Mouse (Mus musculus) fat pad, adult 2 months (tissue): ENCODE data around the gene Sipa1l2.

Source experiments
- DNase-seq: peaks from one replicate; pipeline ENCODE4 v3.0.0-alpha.2; 2011; ENCODE audit warnings: low read depth, low spot score; ENCODE audit errors: extremely low read depth

Sipa1l2 gene

DNA sequence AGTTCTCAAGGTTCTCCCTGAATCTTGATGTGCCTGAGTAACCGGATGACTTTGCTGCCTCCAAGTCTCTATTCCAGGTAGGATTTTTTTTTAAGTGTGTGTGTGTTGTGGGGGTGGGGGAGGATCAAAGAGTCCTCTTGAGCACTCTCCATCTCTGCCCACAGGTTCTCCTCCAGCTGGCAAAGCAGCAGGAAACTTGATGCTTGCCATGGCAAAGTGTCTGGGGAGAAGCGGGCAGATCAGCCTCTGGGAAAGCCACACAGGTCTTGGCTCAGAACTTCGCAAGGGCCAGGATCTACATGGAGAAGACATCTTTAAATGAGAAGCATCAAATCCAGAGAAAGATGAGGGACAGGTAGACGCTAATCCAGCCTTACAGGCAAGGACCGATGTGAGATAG lies 10.8 kb upstream of the Sipa1l2 start:
- no peak for DNase-seq

DNA sequence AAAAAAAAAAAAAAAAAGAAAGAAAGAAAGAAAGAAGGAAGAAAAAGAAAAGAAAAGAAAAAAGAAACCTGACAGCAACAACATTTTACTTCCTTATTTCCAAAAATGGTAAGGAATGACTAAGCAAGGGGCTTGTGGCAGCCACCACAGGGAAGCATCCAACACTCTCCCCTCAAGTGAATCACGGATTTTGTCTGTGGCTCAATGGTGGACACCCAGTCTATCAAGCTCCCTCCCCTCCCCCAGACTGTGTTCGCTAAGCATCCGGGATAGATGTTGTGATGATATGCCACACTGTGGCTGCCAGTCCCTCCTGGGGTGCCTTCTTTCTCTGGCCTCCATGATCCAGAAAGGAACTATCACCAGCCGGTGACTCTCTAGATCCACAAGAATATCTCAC lies 6.5 kb upstream of the Sipa1l2 start:
- DNase-seq: no peak

DNA sequence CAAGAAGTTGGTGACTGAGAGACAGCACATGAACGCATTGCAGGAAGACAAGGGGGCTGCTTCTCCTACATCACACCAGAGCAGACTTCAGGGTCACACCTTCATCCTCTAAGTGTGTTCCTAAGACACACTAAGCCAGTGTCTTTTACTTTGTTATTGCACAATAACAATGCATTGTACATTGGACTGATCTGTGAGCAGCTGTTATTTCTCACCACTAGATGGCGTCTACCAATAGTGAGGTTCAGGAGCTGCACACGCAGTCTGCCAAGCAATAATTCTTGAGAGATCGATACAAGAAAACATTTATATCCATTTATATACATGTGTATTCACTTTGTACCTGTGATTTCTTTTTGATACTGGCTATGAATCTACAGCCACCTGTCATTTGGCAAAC lies 4.7 kb upstream of the Sipa1l2 start:
- DNase-seq: no peak

DNA sequence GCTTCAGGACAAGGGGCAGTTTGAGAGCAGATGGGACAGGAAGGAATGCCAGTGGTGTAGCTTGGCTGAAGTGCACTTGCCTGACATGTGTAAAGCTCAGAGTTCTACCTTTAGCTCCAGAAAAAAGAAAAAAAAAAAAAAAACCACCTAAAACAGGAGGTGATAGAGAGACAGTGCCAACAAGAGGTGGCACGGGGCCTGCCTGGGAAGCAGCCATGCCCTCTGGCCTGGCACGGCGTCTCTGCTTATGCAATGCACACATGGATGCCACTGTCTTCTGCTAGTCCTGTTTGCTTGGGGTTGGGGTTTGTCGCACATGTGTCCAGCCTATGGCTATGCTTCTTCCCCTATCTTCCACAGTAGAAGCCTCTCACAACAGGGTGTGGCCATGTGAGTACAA lies 2.6 kb upstream of the Sipa1l2 start:
- DNase-seq: no peak

DNA sequence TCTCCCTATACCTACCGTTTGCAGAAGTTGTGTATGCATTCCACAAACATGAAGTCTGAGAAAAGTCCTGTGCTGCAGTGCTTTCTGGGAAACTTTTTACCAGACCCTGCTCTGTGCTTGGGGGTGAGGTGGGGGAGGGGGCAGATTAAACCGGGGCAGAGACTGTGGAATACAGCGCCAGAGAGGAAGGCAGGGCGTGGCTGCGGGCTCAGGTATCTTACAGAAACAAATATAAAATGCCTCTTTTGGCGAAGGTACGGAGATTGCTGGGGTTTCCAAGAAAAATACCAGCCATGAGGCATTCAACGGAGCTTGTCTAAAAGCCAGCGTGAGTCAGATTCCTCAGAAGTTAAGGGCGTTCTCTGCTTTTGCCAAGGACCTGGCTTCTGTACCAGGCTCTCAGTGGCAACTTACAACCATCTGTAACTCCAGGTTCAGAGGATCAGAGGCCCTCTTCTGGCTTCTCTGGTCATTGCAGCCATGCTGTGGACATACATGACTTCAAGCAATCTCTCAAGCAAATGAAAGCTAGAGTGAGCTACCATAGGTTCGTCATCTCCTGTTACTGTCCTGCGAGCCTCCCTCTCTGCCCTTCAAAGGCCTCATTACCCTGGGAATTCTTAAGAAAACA lies 1.3 kb upstream of the Sipa1l2 start:
- DNase-seq: peak; percentile 82

DNA sequence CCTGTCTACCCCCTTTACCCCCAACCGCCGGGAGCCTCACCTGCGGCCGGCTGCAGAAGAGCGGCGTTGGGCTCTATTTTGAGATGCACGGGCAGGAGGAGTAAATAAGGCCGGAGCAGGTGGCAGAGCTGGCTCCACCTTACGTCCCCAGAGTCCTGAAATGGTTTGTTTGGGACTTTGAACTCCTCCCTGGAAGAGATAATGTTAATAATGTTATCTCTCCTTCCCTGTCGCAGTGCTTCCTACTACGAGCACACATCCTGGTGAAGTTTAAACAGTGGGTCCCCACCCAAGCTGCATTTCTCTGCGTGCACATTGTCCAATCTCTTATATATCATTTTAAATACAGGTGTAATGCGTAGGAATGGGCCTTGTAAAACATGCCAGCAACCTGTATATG lies 781 bp upstream of the Sipa1l2 start:
- no peak for DNase-seq

DNA sequence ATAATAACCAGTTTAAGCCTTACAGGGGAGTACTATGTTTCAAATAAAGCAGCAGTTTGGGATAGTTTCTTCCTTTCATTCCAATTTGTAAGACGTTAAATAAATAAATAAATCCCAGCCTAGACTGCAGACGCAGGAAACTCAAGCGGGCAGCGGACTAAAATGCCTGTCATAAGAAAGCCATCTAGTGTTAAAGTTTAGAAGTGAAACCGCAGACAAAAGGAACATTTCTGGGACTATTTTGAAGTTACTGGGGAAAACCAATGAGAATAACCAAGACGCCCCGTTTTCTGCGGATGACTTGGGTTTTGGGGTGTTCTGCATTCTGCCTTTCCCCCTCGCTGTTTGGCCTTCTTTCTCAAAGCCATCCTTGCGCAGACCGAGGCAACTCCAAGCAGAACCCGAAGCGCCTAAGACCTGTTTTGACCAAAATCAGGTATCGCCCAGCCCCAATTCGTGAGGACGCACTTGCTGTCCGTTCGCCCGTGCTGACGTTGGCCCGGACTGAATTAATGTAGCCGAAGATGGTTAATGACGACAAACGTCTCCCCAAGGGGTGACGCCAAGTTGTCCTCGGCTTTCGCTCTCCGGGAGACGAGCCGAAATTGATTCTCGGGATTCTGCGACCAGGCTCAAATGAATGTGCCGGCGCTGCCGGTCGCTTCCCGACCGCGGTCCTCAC lies 616 bp downstream of the Sipa1l2 start:
- no peak for DNase-seq

DNA sequence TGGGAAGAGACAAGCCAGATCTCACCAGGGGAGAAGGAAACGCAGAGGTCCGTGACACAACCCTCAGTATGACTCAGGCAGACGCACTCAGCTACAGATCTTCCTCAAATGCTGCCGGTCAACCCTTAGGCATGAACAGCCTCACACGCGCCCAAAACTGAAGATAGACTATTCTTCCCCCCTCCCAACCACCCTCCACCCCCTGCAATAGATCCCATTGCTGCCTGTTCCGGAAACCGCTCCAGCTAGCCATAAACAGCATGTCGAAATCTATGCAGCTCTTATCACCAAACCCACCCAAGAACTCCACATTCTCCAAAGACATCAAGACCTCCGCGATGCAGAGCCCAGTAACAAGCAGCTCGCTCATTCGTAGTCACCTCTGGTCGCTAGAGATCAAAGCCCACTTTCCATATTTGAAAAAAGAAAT lies 1.2 kb downstream of the Sipa1l2 start:
- no peak for DNase-seq

DNA sequence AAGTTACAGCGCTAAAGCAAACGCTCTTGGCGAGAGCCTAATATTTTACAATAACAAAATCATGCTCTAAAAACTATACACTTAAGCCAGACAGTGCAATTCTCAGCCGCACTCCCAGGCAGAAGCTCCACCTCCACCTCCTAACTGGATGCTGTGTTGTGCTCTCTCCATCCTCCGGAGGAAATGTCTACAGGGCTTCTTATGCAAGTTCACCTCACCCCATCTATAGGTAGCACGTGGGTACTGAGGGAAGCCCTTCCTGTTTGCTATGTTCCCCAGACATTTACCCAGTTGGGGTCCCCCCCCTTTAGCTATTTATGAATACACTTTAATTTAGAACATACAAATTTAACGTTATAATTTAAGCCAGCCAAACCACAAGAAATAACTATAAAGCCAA lies 2.0 kb downstream of the Sipa1l2 start:
- no peak for DNase-seq

DNA sequence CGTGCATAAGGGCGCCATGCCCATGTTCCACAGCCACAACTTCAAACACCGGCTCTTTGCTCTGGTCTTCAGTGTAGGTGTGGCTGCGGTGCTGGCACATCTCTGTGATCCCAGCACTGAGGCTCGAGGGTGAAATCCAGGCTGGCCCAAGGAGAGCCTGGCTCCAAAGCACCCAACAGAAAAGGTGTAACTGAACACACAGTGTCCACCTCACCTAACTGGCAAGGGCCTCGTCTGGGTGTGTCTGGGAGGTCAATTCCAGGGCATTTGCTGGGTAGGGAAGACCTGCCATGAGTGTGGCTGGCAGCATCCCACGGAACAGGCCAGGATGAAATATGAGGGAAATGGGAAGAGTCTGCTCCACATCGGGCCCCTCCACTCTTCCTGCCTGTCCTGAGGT lies 6.7 kb downstream of the Sipa1l2 start:
- DNase-seq: no peak

DNA sequence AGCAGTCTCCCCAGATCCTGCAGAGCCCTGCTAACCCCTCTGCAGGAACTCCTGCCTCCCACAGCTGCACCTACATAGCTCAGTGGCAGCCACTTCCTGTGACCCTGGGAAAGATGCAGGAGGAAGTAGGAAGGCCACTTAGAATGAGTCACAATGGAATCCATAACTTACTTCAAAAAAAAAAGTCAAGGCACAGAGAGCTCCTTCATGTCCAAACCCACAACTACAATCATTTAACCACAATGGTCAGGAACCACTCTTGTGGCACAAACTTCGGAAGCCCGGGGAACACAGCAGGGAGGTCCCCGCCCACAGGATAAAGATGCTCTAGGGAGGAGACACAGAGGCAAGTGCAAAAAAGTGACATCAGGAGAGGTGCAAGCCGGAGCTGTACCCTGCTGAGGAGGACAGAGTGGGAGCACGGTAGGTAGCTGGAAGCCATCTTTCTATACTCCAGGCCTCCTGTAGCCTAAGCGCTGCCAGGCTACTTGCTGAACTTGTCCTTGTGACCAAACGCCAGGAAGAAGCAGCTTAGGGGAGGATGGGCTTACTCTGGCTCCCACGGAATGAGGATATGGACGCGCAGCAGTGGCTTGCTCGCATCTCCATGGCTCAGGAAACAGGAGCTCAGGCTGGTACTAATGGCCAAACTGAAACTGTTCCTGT lies 8.7 kb downstream of the Sipa1l2 start:
- no peak for DNase-seq

DNA sequence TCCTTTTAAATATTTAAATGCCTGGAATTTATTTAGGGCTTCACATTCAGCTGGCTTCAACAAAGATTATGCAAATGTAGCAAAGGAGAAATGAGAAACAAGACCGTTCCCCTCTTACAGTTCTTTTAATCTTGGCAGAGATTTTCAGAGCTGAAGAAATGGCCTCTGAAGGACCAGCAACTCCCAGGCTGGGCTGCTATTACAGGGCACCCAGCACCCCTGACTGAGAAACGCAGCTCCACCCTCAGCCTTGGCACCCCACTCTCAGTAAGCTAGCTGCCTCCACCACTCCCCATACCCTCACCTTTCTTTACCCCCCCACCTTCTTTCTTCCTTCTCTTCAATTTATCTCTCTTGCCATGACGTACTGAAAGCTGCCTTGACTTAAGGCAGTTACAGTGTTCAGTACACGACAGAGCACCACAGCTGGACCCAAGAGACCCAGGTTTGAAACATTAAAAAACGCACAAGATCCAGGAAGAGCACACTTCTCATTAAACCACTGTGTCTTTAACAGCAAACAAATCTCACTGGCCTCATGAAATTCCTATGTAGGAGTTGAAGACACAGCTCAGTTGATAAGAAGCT lies 10.4 kb downstream of the Sipa1l2 start:
- DNase-seq: no peak

DNA sequence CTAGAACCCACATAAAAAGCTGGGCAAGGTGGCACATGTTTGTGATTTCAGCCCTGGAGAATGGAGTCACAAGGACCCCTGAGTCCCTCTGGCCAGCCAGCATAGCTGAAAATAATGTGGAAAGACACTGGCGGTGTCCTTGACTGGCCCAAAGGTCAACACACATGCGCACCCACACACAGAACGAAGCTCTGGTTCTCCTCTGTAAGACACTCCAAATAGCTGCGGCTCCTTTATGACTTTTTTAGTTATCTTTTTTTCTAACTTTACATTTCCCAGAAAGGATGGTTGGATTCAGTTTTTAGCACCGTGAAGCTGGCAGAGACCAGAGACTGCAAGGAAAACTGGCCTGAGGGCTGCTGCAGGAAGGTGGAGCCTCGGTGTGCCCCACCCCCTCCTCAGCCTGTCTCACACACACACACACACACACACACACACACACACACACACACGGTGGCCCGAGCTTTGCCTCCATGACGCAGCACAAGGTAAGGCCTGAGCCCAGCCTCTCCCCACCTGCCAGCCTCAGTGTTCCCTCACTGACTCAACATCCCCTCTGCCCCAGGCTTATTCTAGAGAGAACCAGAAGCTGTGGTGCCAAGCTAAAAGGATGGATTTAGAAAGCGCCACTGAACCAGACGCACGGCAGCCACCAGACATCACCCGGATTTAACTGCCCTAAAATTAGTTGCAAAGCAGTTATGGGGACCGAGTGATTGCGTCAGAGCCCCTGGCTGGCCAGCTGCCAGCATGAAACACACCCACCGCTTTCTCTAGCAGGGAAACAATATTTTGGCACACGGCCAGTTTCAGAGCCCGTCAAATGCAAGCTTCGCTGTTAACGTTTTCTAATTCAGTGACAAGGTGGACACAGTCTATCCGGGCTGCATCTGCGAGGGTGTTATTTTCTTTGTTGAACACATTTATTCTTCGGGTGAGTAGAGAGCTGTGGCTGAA lies 11.2 kb downstream of the Sipa1l2 start:
- DNase-seq: no peak

DNA sequence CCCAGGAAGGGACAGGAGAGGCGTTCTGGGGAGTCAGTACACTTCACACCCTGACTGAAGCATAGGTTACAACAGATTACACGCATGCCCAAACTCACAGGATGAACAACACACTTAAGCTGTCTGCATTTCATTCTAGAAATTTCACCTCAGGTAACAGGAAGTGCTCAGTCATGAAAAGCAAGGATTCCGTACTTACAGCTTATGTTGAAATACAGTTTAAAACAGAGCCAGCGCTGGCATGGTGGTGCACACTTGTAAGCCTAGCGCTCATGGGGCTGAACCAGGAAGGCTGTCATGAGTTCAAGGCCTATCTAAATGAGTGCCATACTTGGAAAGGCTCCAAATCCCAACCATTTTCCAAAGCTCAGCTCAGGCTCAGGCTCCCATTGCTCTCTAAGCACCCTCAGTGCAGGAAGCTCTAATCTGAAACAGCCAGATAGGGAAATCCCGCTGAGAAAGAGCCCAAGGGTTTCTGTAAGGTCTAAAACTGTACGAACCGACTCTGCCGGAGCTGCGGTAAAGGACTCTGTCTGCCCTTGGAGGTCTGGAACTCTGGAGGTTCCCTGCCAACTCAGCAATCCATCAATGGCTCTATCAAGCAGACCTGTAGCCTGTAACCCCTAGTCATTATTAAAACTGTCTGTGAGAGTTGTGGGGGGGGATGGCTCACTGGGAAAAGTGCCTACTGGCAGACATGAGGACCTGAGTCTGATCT lies 12.1 kb downstream of the Sipa1l2 start:
- peak; percentile 87 for DNase-seq

DNA sequence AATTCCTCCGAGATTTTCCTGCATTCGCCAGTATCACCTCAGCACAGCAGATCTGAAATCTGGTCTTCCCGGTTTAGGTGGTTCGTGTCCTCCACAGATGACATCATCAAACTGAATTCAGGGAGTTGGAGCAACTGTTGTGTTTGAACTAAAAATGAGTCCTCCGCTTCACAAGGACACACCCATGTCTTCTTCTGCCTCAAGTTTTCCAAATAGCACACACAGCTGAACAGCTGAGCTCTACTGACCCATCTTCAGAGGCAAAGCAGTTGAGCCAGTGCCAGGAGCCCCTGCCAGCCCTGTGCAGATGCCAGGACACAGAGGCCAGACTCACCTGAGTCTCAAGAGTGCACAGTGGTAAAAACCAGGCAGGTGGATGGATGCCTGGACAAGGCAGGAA lies 12.9 kb downstream of the Sipa1l2 start:
- DNase-seq: no peak

DNA sequence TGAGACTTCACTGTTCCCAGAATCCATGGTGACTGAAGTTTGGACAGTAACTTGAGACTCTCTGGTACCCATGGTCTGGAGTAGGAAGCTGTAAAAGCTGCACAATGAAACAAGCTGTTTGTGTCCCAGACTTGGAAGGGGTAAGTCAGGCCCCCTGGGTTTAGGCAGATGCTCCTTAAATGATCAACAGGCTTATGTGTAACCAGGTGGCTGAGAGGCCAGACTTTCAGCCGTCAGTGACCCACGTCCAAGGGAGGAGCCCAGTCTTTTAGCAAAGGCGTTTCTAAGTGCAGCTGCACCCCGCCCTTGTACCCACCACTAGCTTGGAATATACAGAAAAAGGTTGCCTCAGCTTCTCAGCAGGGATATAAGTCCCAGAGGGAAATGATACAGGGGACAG lies 19.0 kb downstream of the Sipa1l2 start:
- DNase-seq: no peak

DNA sequence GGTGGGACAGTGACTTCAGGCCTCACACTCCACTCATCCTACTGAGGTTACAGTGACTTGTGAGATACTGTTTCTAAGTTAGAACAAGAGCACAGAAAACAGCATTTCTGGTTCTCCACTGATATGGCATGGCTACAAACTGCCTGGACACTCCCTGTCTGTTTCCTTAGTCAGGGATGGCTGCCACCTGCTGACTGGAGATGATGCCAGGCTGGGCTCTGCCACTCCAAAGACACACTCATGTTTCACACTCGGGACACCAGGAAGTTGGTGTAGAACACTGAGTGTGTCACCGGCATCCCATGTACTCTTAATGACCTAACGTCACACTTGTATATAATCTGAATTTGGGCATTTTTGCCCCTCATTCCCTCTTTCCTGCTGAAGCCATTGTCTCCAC lies 22.3 kb downstream of the Sipa1l2 start:
- no peak for DNase-seq

DNA sequence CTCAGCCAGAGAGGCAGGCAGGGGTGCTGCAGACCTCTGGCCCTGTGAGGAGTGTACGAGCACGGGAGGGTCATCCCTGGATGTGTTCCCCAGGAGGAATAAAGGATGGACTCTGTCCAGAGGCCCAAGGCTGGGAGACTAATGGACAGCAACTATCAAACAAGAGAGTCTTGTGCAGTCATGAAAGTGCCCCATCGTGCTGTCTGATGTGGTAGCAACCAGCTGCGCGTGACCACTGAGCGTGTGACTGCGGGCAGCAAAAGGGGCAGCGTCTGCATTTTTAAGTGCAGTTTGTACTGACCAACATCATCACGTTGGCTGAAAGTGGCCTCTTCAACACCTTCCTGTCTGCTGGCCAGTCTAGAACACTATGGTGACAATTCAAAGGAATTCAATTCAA lies 23.7 kb downstream of the Sipa1l2 start:
- DNase-seq: no peak

DNA sequence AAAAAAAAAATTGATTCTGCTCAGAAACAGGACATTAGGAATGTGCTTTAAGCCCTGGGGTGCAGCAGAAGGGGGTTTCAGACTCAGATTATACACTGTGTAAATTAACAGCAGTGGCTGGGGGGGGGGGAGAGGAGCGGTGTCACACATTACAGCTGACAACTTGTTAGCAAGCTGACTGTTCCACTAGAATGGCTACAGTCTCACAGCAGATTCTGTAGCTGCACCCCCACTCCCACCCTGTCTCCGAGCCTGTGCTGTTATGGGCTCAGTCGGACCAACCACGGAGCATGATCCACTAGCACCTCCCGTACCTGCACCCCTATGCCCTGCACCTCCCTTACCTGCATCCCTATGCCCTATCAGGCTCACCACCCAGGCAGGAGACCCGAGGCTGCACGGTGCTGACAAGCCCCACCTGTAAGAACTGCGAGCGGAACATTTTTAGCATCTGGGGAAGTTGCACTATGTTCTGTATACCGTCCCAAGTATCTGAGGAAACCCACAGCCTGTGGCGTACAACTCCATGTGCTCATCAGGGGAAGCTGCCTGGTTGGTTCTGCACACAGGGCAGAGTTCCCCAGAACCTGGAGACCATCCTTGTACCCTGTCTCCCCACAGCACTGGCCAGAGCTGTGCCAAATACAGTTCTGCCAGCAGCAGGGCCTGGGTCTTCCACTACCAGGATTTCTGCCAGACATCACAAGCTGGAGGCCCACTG lies 26.6 kb downstream of the Sipa1l2 start:
- no peak for DNase-seq
